Mouse (Mus musculus) frontal cortex, postnatal 25 days (tissue): ENCODE results near the gene Fermt2.

Source experiments
- DNase-seq, 2 experiments: peaks; one replicate each; pipeline ENCODE4 v3.0.0; 2022; ENCODE audit warnings: low spot score in 2 of 2

The Fermt2 gene

GRCm38 (mm10) chr14:45529411-45530363 is at the start of gene Fermt2:
TSS of gene Fermt2 (minus strand) at chr14:45530118.
- DNase-seq, result peak; percentile 48 to 55

DNA sequence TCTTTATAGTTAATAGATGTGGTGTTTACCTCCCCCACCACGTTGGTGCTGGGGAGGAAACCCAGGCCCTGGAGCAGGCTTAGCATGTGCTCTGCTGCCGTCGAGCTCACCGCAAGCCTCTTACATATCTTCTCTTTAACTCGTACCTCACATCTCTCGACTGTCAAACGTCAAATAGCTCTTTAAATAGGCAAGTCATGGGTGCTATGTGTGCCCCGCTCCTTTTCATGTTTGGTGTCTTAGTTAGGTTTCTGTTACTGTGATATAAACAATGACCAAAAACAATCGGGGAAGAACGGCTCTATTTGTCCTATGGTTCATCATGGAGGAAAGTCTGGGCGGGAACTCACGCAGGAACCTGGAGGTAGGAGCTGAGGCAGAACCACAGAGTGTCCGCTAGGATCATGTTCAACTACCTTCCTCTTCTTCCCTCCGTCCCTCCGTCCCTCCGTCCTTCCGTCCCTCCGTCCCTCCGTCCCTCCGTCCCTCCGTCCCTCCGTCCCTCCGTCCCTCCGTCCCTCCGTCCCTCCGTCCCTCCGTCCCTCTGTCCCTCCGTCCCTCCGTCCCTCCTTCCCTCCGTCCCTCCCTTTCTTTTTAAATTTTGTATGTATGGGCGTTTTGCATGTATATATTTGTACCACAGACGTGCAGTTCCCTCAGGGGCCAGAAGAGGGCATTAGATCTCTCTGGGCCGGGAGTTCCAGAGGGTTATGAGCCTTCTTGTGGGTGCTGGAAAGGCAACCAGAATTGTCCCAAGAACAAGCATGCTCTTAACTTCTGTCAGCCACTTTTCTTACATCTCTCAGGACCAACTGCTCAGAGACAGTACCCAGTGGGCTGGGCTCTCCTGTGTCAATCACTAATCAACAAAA is 36.4 kb upstream of the Fermt2 start:
- DNase-seq, result peak; percentile 55 to 63

GRCm38 (mm10) chr14:45565216-45566065 is 35.5 kb upstream of the Fermt2 start:
- DNase-seq, result peak; percentile 22 to 35

DNA sequence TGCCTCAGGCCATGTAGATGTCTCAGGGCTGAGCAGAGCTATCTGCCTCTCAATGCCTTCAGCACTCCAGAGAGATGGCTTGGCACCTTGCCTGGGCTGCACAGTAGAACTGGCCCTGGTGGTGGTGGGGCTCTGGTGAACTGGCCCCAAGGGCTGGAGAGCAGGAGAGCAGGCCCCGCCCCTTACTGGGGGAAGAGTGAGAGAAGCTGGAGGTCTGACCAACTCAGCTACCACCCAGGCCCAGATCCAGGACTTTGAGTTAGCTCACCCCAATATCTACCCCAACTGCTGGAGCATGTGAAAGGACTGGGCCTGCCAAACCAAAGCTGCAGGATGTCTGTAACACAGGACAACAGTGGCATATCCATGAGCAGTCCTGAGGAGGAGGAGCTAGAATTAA is 33.7 kb upstream of the Fermt2 start:
- DNase-seq, result peak in 1 of 2 experiments; percentile 28

DNA sequence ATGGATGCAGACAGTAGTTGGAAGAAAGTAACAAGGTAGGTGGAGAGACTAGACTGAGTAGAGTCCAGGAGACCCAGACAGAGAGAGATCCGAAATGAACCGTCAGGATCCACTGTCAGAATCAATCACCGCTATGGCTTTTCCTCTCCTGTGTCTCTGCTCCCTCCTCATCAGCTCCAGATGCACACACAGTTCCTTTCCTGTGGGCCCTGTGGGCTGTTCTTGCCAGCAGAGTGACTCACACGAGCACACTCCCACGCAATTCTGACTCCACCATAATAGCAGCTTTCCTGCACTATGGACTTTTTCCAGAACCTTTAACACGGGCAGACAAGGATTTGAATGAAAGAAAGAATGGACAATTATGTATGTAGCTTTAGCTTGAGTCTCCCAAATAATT is 31.8 kb upstream of the Fermt2 start:
- peak in 1 of 2 experiments; percentile 34 for DNase-seq

GRCm38 (mm10) chr14:45559018-45559417 is 29.1 kb upstream of the Fermt2 start:
- no peak for DNase-seq

DNA sequence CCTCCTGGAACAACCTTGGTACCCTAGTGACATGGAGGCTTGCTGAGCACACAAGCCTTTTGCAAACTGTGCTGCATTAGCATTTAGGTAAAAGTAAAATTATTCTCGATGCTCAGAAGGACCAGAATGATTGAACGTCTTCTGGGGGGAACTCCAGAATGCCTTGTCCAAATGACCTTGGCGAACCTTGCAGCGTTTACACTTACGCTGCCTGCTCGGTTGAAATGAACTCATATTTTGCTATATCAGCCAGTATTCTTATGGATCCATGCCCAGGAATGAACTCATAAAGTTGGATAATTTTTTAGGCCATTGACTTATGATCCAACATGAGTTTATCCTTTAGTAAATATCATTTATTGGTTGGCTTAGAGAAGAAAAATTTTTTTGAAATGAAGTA is 24.4 kb upstream of the Fermt2 start:
- DNase-seq, result no peak

DNA sequence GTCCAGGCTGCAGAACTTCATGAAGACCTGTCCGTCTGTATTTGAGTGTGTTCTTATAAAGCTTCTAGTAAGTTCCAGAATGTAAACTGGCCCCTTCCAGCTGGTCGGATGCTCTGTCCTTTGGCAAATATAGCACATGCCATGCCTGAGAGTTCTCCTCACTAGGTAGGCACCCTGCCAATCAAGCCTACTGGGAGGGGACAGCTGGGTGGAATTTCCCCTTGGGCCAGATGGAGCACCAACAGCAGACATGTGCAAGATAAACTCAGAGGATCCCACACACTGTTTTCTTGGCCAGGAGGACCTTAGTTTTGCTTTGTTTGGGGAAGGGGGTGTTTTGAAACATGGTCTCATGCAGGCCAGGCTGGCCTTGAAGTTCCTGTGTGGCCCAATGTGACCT is 23.9 kb upstream of the Fermt2 start:
- DNase-seq, result no peak

- DNase-seq, result no peak
Measured at GRCm38 (mm10) chr14:45552431-45552830, 22.5 kb upstream of the Fermt2 start.

GRCm38 (mm10) chr14:45551121-45551768 is 21.3 kb upstream of the Fermt2 start:
- no peak for DNase-seq

- no peak for DNase-seq
Measured at GRCm38 (mm10) chr14:45550010-45550647, 20.2 kb upstream of the Fermt2 start.

DNA sequence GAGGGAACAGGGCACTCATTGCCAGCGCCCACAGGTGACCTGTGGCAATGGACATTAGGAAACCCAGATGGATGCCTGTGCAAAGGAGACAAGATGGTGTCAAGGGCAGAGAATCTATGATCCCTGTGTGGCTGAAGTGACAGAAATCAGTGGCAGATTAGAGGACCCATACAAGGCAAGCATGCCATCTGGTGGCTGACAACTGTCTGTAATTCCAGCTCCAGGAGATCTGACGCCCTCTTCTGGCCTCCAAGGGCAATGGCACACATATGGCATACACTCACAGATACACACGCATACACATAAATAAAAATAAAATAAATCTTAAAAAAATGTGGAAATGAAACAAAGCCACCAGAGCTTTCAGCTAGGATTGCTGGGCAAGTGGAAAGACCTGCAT is 18.2 kb upstream of the Fermt2 start:
- no peak for DNase-seq

DNA sequence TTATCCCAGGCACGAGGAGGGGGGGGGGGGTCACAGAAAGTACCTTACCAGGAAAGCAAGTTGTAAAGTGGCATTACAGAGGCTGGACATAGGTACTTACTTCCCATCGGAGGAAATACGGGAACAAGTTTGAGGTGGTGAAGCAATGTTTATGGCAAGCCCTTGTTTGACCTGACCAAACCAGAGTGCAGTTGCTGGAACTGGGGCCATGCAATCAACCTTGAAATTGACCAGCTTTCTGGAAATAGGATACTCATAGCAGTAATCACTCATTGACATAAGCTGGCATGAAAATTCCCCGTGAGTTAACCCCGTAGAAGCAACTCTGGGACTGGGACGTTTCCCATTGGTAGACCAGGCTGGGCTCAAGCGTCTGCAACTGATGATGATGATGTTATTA is 15.0 kb upstream of the Fermt2 start:
- no peak for DNase-seq

DNA sequence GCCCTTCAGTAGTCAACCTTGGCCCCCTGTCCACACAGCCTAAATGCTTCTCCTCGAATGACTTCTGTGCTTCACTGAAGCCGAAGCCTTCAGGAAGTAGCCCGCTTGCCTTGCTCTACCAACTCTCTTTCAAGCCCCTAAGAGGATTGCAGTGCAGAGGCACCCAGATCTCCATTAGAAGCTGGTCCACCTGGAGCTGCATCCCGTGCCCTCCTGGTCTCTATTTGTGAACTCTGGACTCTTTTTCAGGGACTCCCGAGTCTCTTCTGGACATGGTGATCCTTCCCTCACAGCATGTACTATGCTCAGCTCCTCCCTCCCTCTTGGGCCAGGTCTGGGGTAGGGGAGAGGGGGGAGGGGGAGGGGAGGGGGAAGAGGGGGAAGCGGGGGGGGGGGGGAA is 14.1 kb upstream of the Fermt2 start:
- DNase-seq, result no peak

GRCm38 (mm10) chr14:45539659-45540468 is 9.9 kb upstream of the Fermt2 start:
- peak in 1 of 2 experiments; percentile 39 for DNase-seq

- no peak for DNase-seq
Measured at GRCm38 (mm10) chr14:45530364-45531345, 737 bp upstream of the Fermt2 start.

DNA sequence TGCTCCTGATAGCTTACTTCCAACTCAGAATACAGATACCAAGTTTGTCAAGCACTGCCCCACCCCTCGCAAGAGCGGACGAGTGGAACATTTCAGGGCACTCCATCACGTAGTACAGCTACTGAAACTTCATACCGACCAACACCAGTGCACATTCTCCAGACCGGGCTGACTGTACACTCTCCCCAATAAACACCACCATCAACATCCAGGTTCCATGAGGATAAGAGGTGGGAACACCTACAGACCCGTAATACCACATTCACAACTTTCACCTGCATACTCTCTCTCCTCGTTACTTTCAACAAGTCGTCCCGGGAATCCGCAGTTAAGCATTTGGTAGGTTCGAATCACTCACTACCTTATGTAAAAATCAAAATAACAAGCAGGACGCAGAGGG is 1.1 kb downstream of the Fermt2 start:
- DNase-seq, result no peak

GRCm38 (mm10) chr14:45515771-45516170 is 14.1 kb downstream of the Fermt2 start:
- no peak for DNase-seq
